Mouse (Mus musculus) hindbrain, postnatal 0 days (tissue): Measurements from ENCODE around the gene Mrpl40. TPM values are rescaled to one million over a fixed set of nuclear protein-coding genes. Genes with fewer than 3 reads are reported as not detected.

ENCODE experiments used
- ATAC-seq: fragments of 200-750 bp; cut with Nextera tagmentation; 2 replicates; pipeline ENCODE4 v1.8.0; 2017; ENCODE audit warnings: mild to moderate bottlenecking, moderate TSS enrichment, moderate library complexity
- DNase-seq: peaks from one replicate; pipeline ENCODE4 v3.0.0-alpha.2; 2015; ENCODE audit warnings: low spot score
- H3K27ac ChIP-seq: fragments of 300-500 bp; sonication (generic); 2 replicates; pipeline ENCODE4 v1.5.1; 2014; ENCODE audit warnings: mild to moderate bottlenecking
- H3K27me3 ChIP-seq: fragments of 300-500 bp; sonication (generic); 2 replicates; pipeline ENCODE4 v1.6.1; 2014; ENCODE audit warnings: low read length, mixed read lengths; ENCODE audit not compliant: insufficient read depth
- H3K36me3 ChIP-seq: fragments of 300-500 bp; sonication (generic); 2 replicates; pipeline ENCODE4 v1.6.1; 2014; ENCODE audit warnings: low read length, mixed read lengths; ENCODE audit not compliant: insufficient read depth
- H3K4me1 ChIP-seq: fragments of 300-500 bp; sonication (generic); 2 replicates; pipeline ENCODE4 v1.6.1; 2014; ENCODE audit warnings: antibody characterized with exemption, low read length, mixed read lengths; ENCODE audit not compliant: insufficient read depth
- H3K4me2 ChIP-seq: fragments of 300-500 bp; sonication (generic); 2 replicates; pipeline ENCODE4 v1.6.1; 2014; ENCODE audit warnings: low read depth, mild to moderate bottlenecking, low read length, moderate library complexity, mixed read lengths
- H3K4me3 ChIP-seq: fragments of 300-500 bp; sonication (generic); 2 replicates; pipeline ENCODE4 v1.5.1; 2014; ENCODE audit warnings: low read length
- H3K9ac ChIP-seq: fragments of 300-500 bp; sonication (generic); replicated peaks from 2 replicates; pipeline ENCODE4 v1.6.1; 2014; ENCODE audit warnings: mild to moderate bottlenecking, low read length, moderate library complexity, mixed read lengths
- H3K9me3 ChIP-seq: fragments of 300-500 bp; sonication (generic); 2 replicates; pipeline ENCODE4 v1.6.1; 2016; ENCODE audit warnings: low read length, mixed read lengths
- CTCF ChIP-seq: IDR thresholded peaks from 2 replicates; pipeline ENCODE4 v1.5.1; 2016; ENCODE audit warnings: antibody characterized with exemption, control low read depth, low read depth
- WGBS: fragments of 180-500 bp; shearing (Covaris S2); extraction: QIAGEN DNeasy Blood & Tissue Kit; methylation state at CpG from one replicate; pipeline ENCODE4 v1.1.7; 2014; 5-methylcytosine and 5-hydroxymethylcytosine counted together
- polyA plus RNA-seq: library from polyadenylated mRNA; unstranded; fragments of >200 nt; fragmentation: Nextera tagmentation; extraction: Ambion mirVana; gene quantifications from 2 replicates; pipeline ENCODE4 v1.2.1, GENCODE M21; 2015
- total RNA-seq: library from RNA; depleted of rRNA; stranded (reverse); fragments of >200 nt; gene quantifications from 2 replicates; pipeline ENCODE4 v1.2.3, GENCODE M21; 2014; rRNA removed

Gene Mrpl40
- total and polyA plus RNA-seq, 2 experiments from 2014 or later = 21.9 to 85.8 TPM

DNA sequence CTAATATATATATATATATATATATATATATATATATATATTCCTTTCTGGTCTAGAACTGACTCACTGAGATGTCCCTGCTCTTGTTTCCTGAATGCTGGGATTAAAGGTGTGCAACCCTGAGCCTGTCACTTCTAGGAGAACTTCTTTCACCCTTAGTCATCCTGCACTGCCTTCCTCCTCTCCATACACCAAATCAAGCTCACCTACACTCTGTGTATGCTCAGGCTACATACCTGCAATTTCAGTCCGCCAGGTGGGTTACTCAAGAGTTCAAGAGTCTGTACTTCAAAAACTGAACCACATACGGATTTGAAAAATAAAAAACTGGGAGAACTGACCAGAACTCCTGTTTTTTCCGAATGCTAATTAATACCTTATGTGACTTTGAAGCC is 40.6 kb downstream of the Mrpl40 start:
- Histone ChIP-seq H3K27ac (0 out of 2 replicates have a peak overlapping the region, but pooled peaks have one; percentile 86), H3K4me1 (no peaks in the 10 kb centered on the region), H3K4me3 (peak overlapping the region; percentile 94), H3K4me2 (peak overlapping the region; percentile 77), H3K27me3 (no peaks in the 10 kb centered on the region), H3K9me3 (no peaks in the 10 kb centered on the region), H3K36me3 (peaks cover 22% of the 10 kb centered on the region; the same call in 1 of the 2 replicates), H3K9ac (peak overlapping the region; percentile 94)
- ATAC-seq = peak; percentile 39
- no peak for TF ChIP-seq CTCF
- DNase-seq = no peak
- 32% methylated on average over 3 of the region's 3 CpGs for WGBS

GRCm38 (mm10) chr16:18833486-18833885 is 43.2 kb downstream of the Mrpl40 start:
- Histone ChIP-seq H3K9me3 (no peaks in the 10 kb centered on the region), H3K4me1 (no peaks in the 10 kb centered on the region), H3K36me3 (peaks cover 22% of the 10 kb centered on the region), H3K4me3 (no peak overlapping the region), H3K27ac (no peak overlapping the region), H3K27me3 (no peaks in the 10 kb centered on the region), H3K4me2 (no peak overlapping the region), H3K9ac (no peak overlapping the region)
- TF ChIP-seq CTCF = peak; percentile 57
- no peak for ATAC-seq
- DNase-seq = peak; percentile 17
- WGBS = 66% methylated on average over 2 of the region's 2 CpGs

DNA sequence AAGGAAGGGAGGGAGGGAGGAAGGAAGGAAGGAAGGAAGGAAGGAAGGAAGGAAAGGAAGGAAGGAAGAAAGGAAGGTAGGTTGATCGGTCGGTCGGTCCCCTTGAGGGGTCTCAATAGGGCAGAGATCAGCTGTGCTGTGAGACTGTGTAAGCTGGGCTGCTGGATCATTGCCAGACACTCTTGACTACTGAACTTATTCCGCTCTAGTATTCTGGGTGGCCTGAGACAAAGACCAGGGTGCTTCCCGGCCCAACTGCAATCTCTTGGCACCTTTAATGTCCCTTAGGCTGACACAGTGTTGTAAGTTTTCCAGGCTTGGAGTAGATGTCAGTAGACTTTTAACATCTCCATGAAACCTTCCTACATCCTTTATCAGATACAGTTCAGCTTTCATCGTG is 47.6 kb downstream of the Mrpl40 start:
- TF ChIP-seq CTCF = no peak

GRCm38 (mm10) chr16:18828630-18829029 is 48.0 kb downstream of the Mrpl40 start:
- H3K4me3 ChIP-seq = no peak overlapping the region
- H3K36me3 ChIP-seq = peaks cover 52% of the 10 kb centered on the region
- no peak for DNase-seq
- no peak for TF ChIP-seq CTCF
- no peak overlapping the region for H3K9ac ChIP-seq
- no peak for ATAC-seq
- no peaks in the 10 kb centered on the region for H3K4me1 ChIP-seq
- no peak overlapping the region for H3K27ac ChIP-seq
- H3K4me2 ChIP-seq = no peak overlapping the region
- no peaks in the 10 kb centered on the region for H3K27me3 ChIP-seq
- no peaks in the 10 kb centered on the region for H3K9me3 ChIP-seq
- 96% methylated on average over 3 of the region's 3 CpGs for WGBS

More for the DNA sequence above, 47.6 kb downstream of the Mrpl40 start:
- H3K4me1 ChIP-seq = no peaks in the 10 kb centered on the region
- DNase-seq (no peak), ATAC-seq (no peak)
- H3K4me3 ChIP-seq = no peak overlapping the region
- H3K27me3 ChIP-seq = no peaks in the 10 kb centered on the region
- H3K9ac ChIP-seq = no peak overlapping the region
- no peaks in the 10 kb centered on the region for H3K9me3 ChIP-seq
- H3K36me3 ChIP-seq = peaks cover 50% of the 10 kb centered on the region
- WGBS = 83% methylated on average over 6 of the region's 6 CpGs
- H3K4me2 ChIP-seq = no peak overlapping the region
- no peak overlapping the region for H3K27ac ChIP-seq

GRCm38 (mm10) chr16:18822925-18823324 is 53.7 kb downstream of the Mrpl40 start:
- no peaks in the 10 kb centered on the region for H3K27me3 ChIP-seq
- no peak for DNase-seq
- H3K36me3 ChIP-seq = peaks cover 83% of the 10 kb centered on the region
- no peak overlapping the region for H3K4me2 ChIP-seq
- H3K9me3 ChIP-seq = no peaks in the 10 kb centered on the region
- H3K9ac ChIP-seq = no peak overlapping the region
- H3K4me1 ChIP-seq = no peaks in the 10 kb centered on the region
- no peak overlapping the region for H3K4me3 ChIP-seq
- no peak overlapping the region for H3K27ac ChIP-seq
- 42% methylated on average over 4 of the region's 4 CpGs for WGBS
- TF ChIP-seq CTCF = no peak
- ATAC-seq = no peak

DNA sequence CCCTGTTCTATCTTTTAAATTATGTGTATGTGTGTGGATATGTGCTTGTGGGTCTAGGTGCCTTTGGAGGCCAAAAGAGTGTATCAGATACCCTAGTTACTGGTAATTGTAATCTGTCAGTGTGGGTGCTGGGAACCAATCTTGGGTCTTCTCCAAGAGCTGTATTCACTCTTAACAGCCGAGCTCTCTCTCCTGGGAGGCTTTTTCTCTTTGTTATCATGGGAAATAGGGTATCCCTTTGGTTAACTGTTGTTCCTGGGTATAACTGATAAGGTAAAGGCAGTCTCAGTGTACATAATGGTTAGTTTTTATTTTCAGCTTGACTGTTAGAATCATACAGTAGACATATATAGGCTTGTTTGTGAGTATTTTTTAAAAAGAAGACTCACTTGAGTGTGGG is 54.3 kb downstream of the Mrpl40 start:
- Histone ChIP-seq H3K4me1 (no peaks in the 10 kb centered on the region), H3K27me3 (no peaks in the 10 kb centered on the region), H3K9ac (no peak overlapping the region), H3K4me3 (no peak overlapping the region), H3K4me2 (no peak overlapping the region), H3K36me3 (peaks cover 86% of the 10 kb centered on the region), H3K9me3 (no peaks in the 10 kb centered on the region), H3K27ac (no peak overlapping the region)
- no peak for ATAC-seq
- DNase-seq = no peak
- no peak for TF ChIP-seq CTCF
- WGBS = 75% methylated on average over 1 of the region's 1 CpGs

Other genes with a start within 250 kb of the Mrpl40 start
- 286 and 335 TPM in 2 replicates for gene Sept5, start 246.9 kb downstream of the Mrpl40 start, total RNA-seq
- gene Sept5, start 246.9 kb downstream of the Mrpl40 start, polyA plus RNA-seq = 186 and 195 TPM in 2 replicates
- gene Cldn5, start 100.0 kb downstream of the Mrpl40 start, total RNA-seq = 181 and 197 TPM in 2 replicates
- 121 and 128 TPM in 2 replicates for gene Cldn5, start 100.0 kb downstream of the Mrpl40 start, polyA plus RNA-seq
- 39.6 and 53.3 TPM in 2 replicates for gene Ufd1, start 65.1 kb downstream of the Mrpl40 start, total RNA-seq
- gene Ufd1, start 65.1 kb downstream of the Mrpl40 start, polyA plus RNA-seq = 114 and 118 TPM in 2 replicates
- gene Cdc45, start 64.9 kb downstream of the Mrpl40 start, total RNA-seq = 14.8 and 15.9 TPM in 2 replicates
- gene Cdc45, start 64.9 kb downstream of the Mrpl40 start, polyA plus RNA-seq = 7.2 and 7.9 TPM in 2 replicates
- 33.4 and 34.1 TPM in 2 replicates for gene 2510002D24Rik, start 40.3 kb downstream of the Mrpl40 start, total RNA-seq
- 50.1 and 52.1 TPM in 2 replicates for gene 2510002D24Rik, start 40.3 kb downstream of the Mrpl40 start, polyA plus RNA-seq
- not detected in 2 replicates for gene Gm28539, start 40.3 kb downstream of the Mrpl40 start, total RNA-seq
- not detected in 2 replicates for gene Gm28539, start 40.3 kb downstream of the Mrpl40 start, polyA plus RNA-seq
- gene Hira, start 175 bp upstream of the Mrpl40 start, total RNA-seq = 56.7 and 88.6 TPM in 2 replicates
- 17.9 and 18.6 TPM in 2 replicates for gene Hira, start 175 bp upstream of the Mrpl40 start, polyA plus RNA-seq